Comparison of ENCODE assay signal across 8 mouse cellular contexts in the genomic region with DNA sequence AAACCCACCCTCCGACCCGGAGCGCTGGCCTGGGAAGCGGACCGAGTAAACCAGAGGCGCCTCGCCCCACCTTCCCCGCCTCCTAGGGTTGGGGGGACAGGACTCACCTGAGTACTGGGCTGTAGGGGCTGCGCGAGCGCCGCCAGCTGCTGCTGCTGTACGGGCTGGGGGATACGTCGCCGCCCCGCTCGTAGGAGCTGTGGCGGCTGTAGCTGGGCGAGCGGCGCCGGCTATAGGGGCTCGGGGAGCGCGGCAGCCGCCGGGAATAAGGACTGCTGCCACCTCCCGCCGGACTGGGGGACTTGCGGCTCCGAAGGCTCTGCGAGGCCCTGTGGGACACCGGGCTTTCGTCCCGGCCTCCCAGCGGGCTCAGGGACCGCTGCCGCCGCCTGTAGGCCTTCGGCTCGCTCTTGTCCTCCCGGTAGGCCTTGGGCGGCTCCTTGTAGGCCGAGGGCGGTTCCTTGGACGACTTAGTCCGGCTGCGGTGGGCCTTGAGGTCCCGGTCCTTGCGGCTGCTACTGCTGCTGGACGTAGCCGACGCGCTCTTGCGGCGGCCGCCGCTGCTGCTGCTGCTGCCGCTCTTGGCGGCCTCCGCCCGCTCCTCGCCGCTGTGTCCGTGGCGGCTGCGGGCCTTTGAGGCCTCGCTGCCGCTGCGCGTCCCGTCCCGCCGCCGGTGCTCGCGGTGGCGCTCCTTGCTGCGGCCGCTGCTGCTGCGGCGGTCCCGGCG. TPM values are rescaled to one million over a fixed set of nuclear protein-coding genes. Genes with fewer than 3 reads are reported as not detected.
DNase-seq lines count a peak whose midpoint lies in the region; ATAC-seq and TF ChIP-seq lines count a peak whose summit lies in the region.

No protein-coding gene starts in this region.

- peak overlapping the region; percentile 98 for H3K27ac ChIP-seq in heart, embryonic 12.5 days (ENCODE audit: poor library complexity, severe bottlenecking)
- H3K27ac ChIP-seq in kidney, postnatal 0 days: peak overlapping the region; percentile 100
- peak overlapping the region; percentile 99 for H3K27ac ChIP-seq in liver, embryonic 11.5 days (ENCODE audit: low read depth, low read length)

- peak overlapping the region; percentile 87 for H3K4me2 ChIP-seq in heart, embryonic 12.5 days
- peak overlapping the region; percentile 88 for H3K4me2 ChIP-seq in kidney, postnatal 0 days (ENCODE audit: low read length)
- H3K4me2 ChIP-seq in liver, embryonic 11.5 days: peak overlapping the region; percentile 85
- H3K4me2 ChIP-seq in myocyte (ENCODE audit: low read depth): peak overlapping the region; percentile 96

- peaks cover 4% of the 10 kb centered on the region for H3K4me1 ChIP-seq in heart, embryonic 12.5 days (replicated peaks)
- no peaks in the 10 kb centered on the region; the same call in 1 of the 2 replicates for H3K4me1 ChIP-seq in kidney, postnatal 0 days (replicated peaks; ENCODE audit: insufficient read depth, low read length)
- H3K4me1 ChIP-seq in liver, embryonic 11.5 days (replicated peaks; ENCODE audit: control insufficient read depth, insufficient read depth, low read length): peaks cover 13% of the 10 kb centered on the region; the same call in 1 of the 2 replicates

- H3K27me3 ChIP-seq in heart, embryonic 12.5 days (replicated peaks): no peaks in the 10 kb centered on the region
- no peaks in the 10 kb centered on the region for H3K27me3 ChIP-seq in kidney, postnatal 0 days (ENCODE audit: insufficient read depth, low read length)
- no peaks in the 10 kb centered on the region for H3K27me3 ChIP-seq in liver, embryonic 11.5 days (replicated peaks; ENCODE audit: control insufficient read depth, insufficient read depth, low read length)
- H3K27me3 ChIP-seq in myocyte (ENCODE audit: control insufficient read depth, insufficient read depth, insufficient read length): no peaks in the 10 kb centered on the region

- no peaks in the 10 kb centered on the region for H3K9me3 ChIP-seq in heart, embryonic 12.5 days (replicated peaks)
- H3K9me3 ChIP-seq in kidney, postnatal 0 days (replicated peaks; ENCODE audit: low read length): no peaks in the 10 kb centered on the region
- H3K9me3 ChIP-seq in liver, embryonic 11.5 days (ENCODE audit: control insufficient read depth, low read length): no peaks in the 10 kb centered on the region

- TF ChIP-seq POLR2A in myocyte (IDR thresholded peaks at IDR 0.05; ENCODE audit: insufficient read length, low read depth): peak; percentile 32

- H3K79me2 ChIP-seq in myocyte (ENCODE audit: control insufficient read depth, insufficient read depth): peaks cover 49% of the 10 kb centered on the region

- under 1% methylated on average over 85 of the region's 85 CpGs for WGBS in heart, embryonic 12.5 days
- WGBS in kidney, postnatal 0 days: 0% methylated on average over 68 of the region's 85 CpGs
- WGBS in liver, embryonic 11.5 days: under 1% methylated on average over 85 of the region's 85 CpGs

- H3K4me3 ChIP-seq in heart, embryonic 12.5 days: peak overlapping the region; percentile 98
- peak overlapping the region; percentile 98 for H3K4me3 ChIP-seq in kidney, postnatal 0 days (replicated peaks; ENCODE audit: low read depth, low read length)
- H3K4me3 ChIP-seq in liver, embryonic 11.5 days (ENCODE audit: low read depth, low read length): peak overlapping the region; percentile 99
- H3K4me3 ChIP-seq in myocyte: peak overlapping the region; percentile 86

- ATAC-seq in erythroblast, adult 5-6 weeks (replicated peaks; ENCODE audit: low FRiP score, poor library complexity, severe bottlenecking): peak; percentile 62
- ATAC-seq in heart, embryonic 12.5 days (ENCODE audit: insufficient number of reproducible peaks, low FRiP score): peak; percentile 63
- peak; percentile 42 for ATAC-seq in kidney, postnatal 0 days (replicated peaks; ENCODE audit: low FRiP score, low read depth)
- peak; percentile 50 for ATAC-seq in liver, embryonic 11.5 days (replicated peaks; ENCODE audit: low FRiP score)

- peak; percentile 67 for TF ChIP-seq CTCF in kidney, postnatal 0 days (IDR thresholded peaks at IDR 0.05; ENCODE audit: low read depth)

- H3K9ac ChIP-seq in heart, embryonic 12.5 days: peak overlapping the region; percentile 99
- peak overlapping the region; percentile 96 for H3K9ac ChIP-seq in kidney, postnatal 0 days (ENCODE audit: low read depth, low read length)
- H3K9ac ChIP-seq in liver, embryonic 11.5 days (ENCODE audit: low read depth, low read length): peak overlapping the region; percentile 98

- peak; percentile 81 to 82 for DNase-seq in B cell, adult 2 months
- peak; percentile 85 for DNase-seq in brain, adult 2 months (ENCODE audit: low read depth, low spot score)
- peak; percentile 89 for DNase-seq in kidney, postnatal 0 days (ENCODE audit: low spot score)
- peak; percentile 78 for DNase-seq in liver, embryonic 11.5 days (ENCODE audit: low spot score)
- DNase-seq in spleen, postnatal 4 days (ENCODE audit: low spot score in 2 of 2): peak; percentile 80 to 90

- peaks cover 7% of the 10 kb centered on the region for H3K36me3 ChIP-seq in heart, embryonic 12.5 days
- no peaks in the 10 kb centered on the region for H3K36me3 ChIP-seq in kidney, postnatal 0 days (ENCODE audit: insufficient read depth, low read length)
- H3K36me3 ChIP-seq in liver, embryonic 11.5 days (ENCODE audit: control insufficient read depth, insufficient read depth, low read length): 0 out of 2 replicates have a peak, but pooled peaks cover 2% of the 10 kb centered on the region
- no peaks in the 10 kb centered on the region for H3K36me3 ChIP-seq in myocyte (ENCODE audit: control insufficient read depth, insufficient read depth)

- H3ac ChIP-seq in myocyte (ENCODE audit: control insufficient read depth, insufficient read length): peak overlapping the region; percentile 99

TF ChIP-seq in myocyte, 11 proteins besides CTCF, POLR2A, EP300 and RAD21:
- TF ChIP-seq MYOG (IDR thresholded peaks at IDR 0.05; ENCODE audit: control insufficient read depth in 1 of 3, insufficient read depth in 1 of 3, insufficient read length in 2 of 3, low read depth in 2 of 3) (peak in 1 of 3 experiments; percentile 5), CEBPB (IDR thresholded peaks at IDR 0.05; ENCODE audit: insufficient read depth, poor library complexity, severe bottlenecking) (no peak), TCF12 (IDR thresholded peaks at IDR 0.05; ENCODE audit: insufficient read depth, poor library complexity, severe bottlenecking) (no peak), MYOD1 (IDR thresholded peaks at IDR 0.05; ENCODE audit: control insufficient read depth in 1 of 3, insufficient read length in 2 of 3, low read depth in 2 of 3) (peak in 1 of 3 experiments; percentile 34)

RNA-seq across cellular contexts. Expression of a gene that starts 1.4 kb away (rescaled TPM):
- total RNA-seq in erythroblast, adult 5-6 weeks (2015; ENCODE audit: low replicate concordance): 38.6 and 42.0 TPM in 2 replicates
- total RNA-seq in erythroblast, adult 5-6 weeks (2017; ENCODE audit: low replicate concordance): 48.7 and 49.8 TPM in 2 replicates
- polyA plus RNA-seq in heart, embryonic 12.5 days (2016; fragmentation: Nextera tagmentation; extraction: Ambion mirVana): 13.0 and 18.6 TPM in 2 replicates
- 14.0 and 16.2 TPM in 2 replicates for polyA plus RNA-seq in kidney, postnatal 0 days (2015; fragmentation: Nextera tagmentation; extraction: Ambion mirVana)
- 13.2 and 15.9 TPM in 2 replicates for polyA plus RNA-seq in liver, embryonic 11.5 days (2014; fragmentation: Nextera tagmentation; extraction: Ambion mirVana)
- 11.6 TPM for polyA plus RNA-seq in myocyte (2012; fragmentation: generic; extraction: Trizol)

Comparison
In these comparisons a context has a peak if more than half of its experiments do, and no peak if none do; other contexts are left out.
1. Peak in every context shown above with its lines: DNase-seq, ATAC-seq, H3K4me3 ChIP-seq and H3K27ac ChIP-seq.